8 mouse cellular contexts compared by ENCODE assay signal in the genomic region with DNA sequence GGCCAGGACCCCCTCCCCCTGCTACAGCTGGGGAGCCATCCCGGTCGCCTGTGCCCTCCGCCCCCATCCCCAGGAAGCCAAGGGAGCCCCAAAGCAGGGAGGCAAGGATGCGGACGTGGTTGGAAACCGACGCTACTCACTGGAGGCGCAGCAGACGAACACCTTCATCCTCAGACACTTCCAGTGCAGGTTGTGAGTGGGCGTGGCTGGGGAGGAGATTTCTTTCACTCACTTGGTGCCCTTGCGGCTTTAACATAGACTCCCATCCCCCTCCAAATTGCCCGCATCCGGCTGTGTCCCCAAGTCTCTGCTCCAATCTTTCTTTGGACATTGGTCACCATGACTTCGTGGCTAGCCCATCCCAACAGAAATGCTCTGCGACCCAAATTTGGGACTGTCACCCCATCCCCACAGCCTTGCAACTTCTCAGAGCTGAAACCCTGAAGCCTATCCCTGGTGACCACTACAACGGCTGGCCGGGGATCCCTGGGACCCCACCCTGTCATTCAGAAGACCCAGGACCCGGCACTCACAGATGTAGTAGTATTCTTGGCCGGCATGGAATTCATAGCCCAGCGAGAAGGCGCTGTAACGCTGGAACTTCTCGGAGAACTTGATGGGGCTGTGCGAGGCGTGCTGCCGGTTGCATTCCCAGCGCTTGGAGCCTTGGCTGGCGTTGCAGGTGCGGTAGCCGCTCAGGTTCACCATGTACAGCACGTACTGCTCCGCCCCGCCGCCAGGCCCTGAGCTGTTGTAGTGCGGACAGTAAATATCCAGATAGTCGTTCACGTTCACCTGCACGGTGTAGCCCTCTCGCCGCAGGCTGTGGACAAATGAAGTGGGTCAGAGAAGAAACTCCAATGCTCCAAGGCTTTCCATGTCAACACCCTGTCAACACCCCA. TPM values are rescaled to one million over a fixed set of nuclear protein-coding genes. Genes with fewer than 3 reads are reported as not detected.
A peak's percentile ranks its signal among the peaks of the same experiment; 100 is the strongest.
DNase-seq lines count a peak whose midpoint lies in the region; ATAC-seq and TF ChIP-seq lines count a peak whose summit lies in the region.

No protein-coding gene starts in this region.

- DNase-seq in kidney, adult 18-20 months, result peak; percentile 39
- DNase-seq in kidney, adult 8-10 months, result no peak
- peak; percentile 36 for DNase-seq in T-cell, adult 2 months (ENCODE audit: low spot score)
- DNase-seq in forebrain, postnatal 0 days, result no peak
- DNase-seq in stomach, postnatal 0 days (ENCODE audit: low spot score), result peak; percentile 52
- DNase-seq in urinary bladder, postnatal 10 days (ENCODE audit: low spot score), result no peak
- DNase-seq in embryo, embryonic 10.5 days (ENCODE audit: low spot score), result no peak

- 11% methylated on average over 40 of the region's 40 CpGs for WGBS in forebrain, postnatal 0 days
- 19% methylated on average over 37 of the region's 40 CpGs for WGBS in liver, embryonic 12.5 days (ENCODE audit: insufficient replicate concordance)
- 13% methylated on average over 40 of the region's 40 CpGs for WGBS in stomach, postnatal 0 days

- peaks cover 13% of the 10 kb centered on the region for H3K4me1 ChIP-seq in forebrain, postnatal 0 days (ENCODE audit: insufficient read depth)
- peaks cover 35% of the 10 kb centered on the region for H3K4me1 ChIP-seq in liver, embryonic 12.5 days
- H3K4me1 ChIP-seq in stomach, postnatal 0 days (replicated peaks; ENCODE audit: control insufficient read depth, insufficient read depth), result peaks cover 13% of the 10 kb centered on the region

- no peak overlapping the region for H3K4me3 ChIP-seq in forebrain, postnatal 0 days (ENCODE audit: low read depth, low read length)
- no peak overlapping the region; the same call in 1 of the 2 replicates for H3K4me3 ChIP-seq in liver, embryonic 12.5 days
- peak overlapping the region; percentile 31; the same call in 1 of the 2 replicates for H3K4me3 ChIP-seq in stomach, postnatal 0 days (ENCODE audit: low read depth, low read length)

- no peak overlapping the region for H3K9ac ChIP-seq in forebrain, postnatal 0 days
- no peak overlapping the region for H3K9ac ChIP-seq in liver, embryonic 12.5 days
- peak overlapping the region; percentile 31 for H3K9ac ChIP-seq in stomach, postnatal 0 days (ENCODE audit: low read length)

- TF ChIP-seq EP300 in stomach, postnatal 0 days (optimal IDR thresholded peaks at IDR 0.05), result no peak

- no peaks in the 10 kb centered on the region for H3K9me3 ChIP-seq in forebrain, postnatal 0 days (ENCODE audit: low read length)
- no peaks in the 10 kb centered on the region for H3K9me3 ChIP-seq in liver, embryonic 12.5 days (replicated peaks)
- H3K9me3 ChIP-seq in stomach, postnatal 0 days (ENCODE audit: control insufficient read depth, low read length), result no peaks in the 10 kb centered on the region

- H3K27me3 ChIP-seq in forebrain, postnatal 0 days (ENCODE audit: insufficient read depth, low read length), result no peaks in the 10 kb centered on the region
- peaks cover 75% of the 10 kb centered on the region for H3K27me3 ChIP-seq in liver, embryonic 12.5 days (replicated peaks)
- H3K27me3 ChIP-seq in stomach, postnatal 0 days (ENCODE audit: control insufficient read depth, insufficient read depth, low read length), result no peaks in the 10 kb centered on the region

- no peak for ATAC-seq in forebrain, postnatal 0 days
- no peak for ATAC-seq in liver, embryonic 12.5 days
- ATAC-seq in stomach, postnatal 0 days (ENCODE audit: low FRiP score, low TSS enrichment), result no peak; the same call in 1 of the 2 replicates

- no peak overlapping the region for H3K27ac ChIP-seq in forebrain, postnatal 0 days (ENCODE audit: low read depth, low read length)
- H3K27ac ChIP-seq in liver, embryonic 12.5 days, result no peak overlapping the region
- H3K27ac ChIP-seq in stomach, postnatal 0 days (replicated peaks), result no peak overlapping the region

- peaks cover 22% of the 10 kb centered on the region for H3K36me3 ChIP-seq in forebrain, postnatal 0 days (ENCODE audit: insufficient read depth)
- H3K36me3 ChIP-seq in liver, embryonic 12.5 days, result no peaks in the 10 kb centered on the region
- no peaks in the 10 kb centered on the region for H3K36me3 ChIP-seq in stomach, postnatal 0 days (ENCODE audit: control insufficient read depth, insufficient read depth, low read length)

- peak overlapping the region; percentile 40 for H3K4me2 ChIP-seq in forebrain, postnatal 0 days (ENCODE audit: low read depth)
- peak overlapping the region; percentile 56 for H3K4me2 ChIP-seq in liver, embryonic 12.5 days
- peak overlapping the region; percentile 57 for H3K4me2 ChIP-seq in stomach, postnatal 0 days (replicated peaks; ENCODE audit: low read depth)

- TF ChIP-seq CTCF in forebrain, postnatal 0 days (IDR thresholded peaks at IDR 0.05; ENCODE audit: low read depth), result no peak
- TF ChIP-seq CTCF in stomach, postnatal 0 days (IDR thresholded peaks at IDR 0.05; ENCODE audit: low read depth), result no peak

RNA-seq across cellular contexts. Expression of gene Efna3, which starts 6.6 kb away (rescaled TPM):
- 76.7 and 80.7 TPM in 2 replicates for total RNA-seq in forebrain, postnatal 0 days (2014; rRNA removed)
- 68.9 and 73.8 TPM in 2 replicates for polyA plus RNA-seq in forebrain, postnatal 0 days (2015; fragmentation: Nextera tagmentation; extraction: Ambion mirVana)
- 0.65 and 1.0 TPM in 2 replicates for polyA plus RNA-seq in liver, embryonic 12.5 days (2016; fragmentation: Nextera tagmentation; extraction: Ambion mirVana)
- 25.8 and 29.2 TPM in 2 replicates for polyA plus RNA-seq in stomach, postnatal 0 days (2015; fragmentation: Nextera tagmentation; extraction: Ambion mirVana)

RNA-seq across cellular contexts. Expression of gene Efna4, which starts 21.6 kb away (rescaled TPM):
- total RNA-seq in forebrain, postnatal 0 days (2014; rRNA removed), result 8.4 and 11.1 TPM in 2 replicates
- polyA plus RNA-seq in forebrain, postnatal 0 days (2015; fragmentation: Nextera tagmentation; extraction: Ambion mirVana), result 7.8 and 8.1 TPM in 2 replicates
- 2.1 and 2.3 TPM in 2 replicates for polyA plus RNA-seq in liver, embryonic 12.5 days (2016; fragmentation: Nextera tagmentation; extraction: Ambion mirVana)
- polyA plus RNA-seq in stomach, postnatal 0 days (2015; fragmentation: Nextera tagmentation; extraction: Ambion mirVana), result 8.9 and 11.7 TPM in 2 replicates

RNA-seq across cellular contexts. Expression of gene Adam15, which starts 33.6 kb away (rescaled TPM):
- 47.9 and 53.3 TPM in 2 replicates for total RNA-seq in forebrain, postnatal 0 days (2014; rRNA removed)
- polyA plus RNA-seq in forebrain, postnatal 0 days (2015; fragmentation: Nextera tagmentation; extraction: Ambion mirVana), result 50.1 and 56.4 TPM in 2 replicates
- polyA plus RNA-seq in liver, embryonic 12.5 days (2016; fragmentation: Nextera tagmentation; extraction: Ambion mirVana), result 14.1 and 14.5 TPM in 2 replicates
- polyA plus RNA-seq in stomach, postnatal 0 days (2015; fragmentation: Nextera tagmentation; extraction: Ambion mirVana), result 43.0 and 44.8 TPM in 2 replicates

RNA-seq across cellular contexts. Expression of gene Efna1, which starts 35.2 kb away (rescaled TPM):
- 5.5 and 8.4 TPM in 2 replicates for total RNA-seq in forebrain, postnatal 0 days (2014; rRNA removed)
- polyA plus RNA-seq in forebrain, postnatal 0 days (2015; fragmentation: Nextera tagmentation; extraction: Ambion mirVana), result 10.8 and 11.1 TPM in 2 replicates
- 5.2 and 5.3 TPM in 2 replicates for polyA plus RNA-seq in liver, embryonic 12.5 days (2016; fragmentation: Nextera tagmentation; extraction: Ambion mirVana)
- polyA plus RNA-seq in stomach, postnatal 0 days (2015; fragmentation: Nextera tagmentation; extraction: Ambion mirVana), result 34.8 and 36.6 TPM in 2 replicates

RNA-seq across cellular contexts. Expression of gene Dcst2, which starts 45.6 kb away (rescaled TPM):
- 0.19 and 0.46 TPM in 2 replicates for total RNA-seq in forebrain, postnatal 0 days (2014; rRNA removed)
- polyA plus RNA-seq in forebrain, postnatal 0 days (2015; fragmentation: Nextera tagmentation; extraction: Ambion mirVana), result 0.43 and 0.56 TPM in 2 replicates
- 0.05 and 0.06 TPM in 2 replicates for polyA plus RNA-seq in liver, embryonic 12.5 days (2016; fragmentation: Nextera tagmentation; extraction: Ambion mirVana)
- 0.33 and 0.41 TPM in 2 replicates for polyA plus RNA-seq in stomach, postnatal 0 days (2015; fragmentation: Nextera tagmentation; extraction: Ambion mirVana)

Comparison
In these comparisons a context has a peak if more than half of its experiments do, and no peak if none do; other contexts are left out.
1. DNase-seq: peak in kidney, adult 18-20 months (single experiment), T-cell, adult 2 months (single experiment) and stomach, postnatal 0 days (single experiment); none in kidney, adult 8-10 months (0 of 2), forebrain, postnatal 0 days (single experiment), urinary bladder, postnatal 10 days (single experiment) and embryo, embryonic 10.5 days (single experiment).
2. RNA of gene Efna3, which starts 6.6 kb away (polyA plus RNA-seq): 68.9 to 73.8 TPM in forebrain, postnatal 0 days and 25.8 to 29.2 TPM in stomach, postnatal 0 days; 0.65 to 1.0 TPM in liver, embryonic 12.5 days; every median in the first group is over 10 times any median in the second.
3. Peak in every context shown above with its lines, with median percentiles within 50 percentile points of each other: H3K4me2 ChIP-seq.